Mouse (Mus musculus) cerebellum, adult 2 months (tissue): Measurements from ENCODE around the gene Slc25a19. TPM values are rescaled to one million over a fixed set of nuclear protein-coding genes. Genes with fewer than 3 reads are reported as not detected.
A peak's percentile ranks its signal among the peaks of the same experiment; 100 is the strongest.

Experiments
- DNase-seq, 2 experiments: peaks; one replicate each; pipeline ENCODE4 v3.0.0; 2021
- H3K27ac ChIP-seq: fragments of 200-500 bp; 2 replicates; pipeline ENCODE4 v1.5.1; 2012; ENCODE audit warnings: low read length, control low read depth, inconsistent platforms; ENCODE audit not compliant: insufficient read depth
- H3K27me3 ChIP-seq: fragments of 200-500 bp; 2 replicates; pipeline ENCODE4 v1.6.1; 2012; ENCODE audit warnings: inconsistent platforms, mild to moderate bottlenecking, low read length, moderate library complexity; ENCODE audit not compliant: control insufficient read depth, insufficient read depth
- H3K4me1 ChIP-seq: fragments of 200-500 bp; 2 replicates; pipeline ENCODE4 v1.6.1; 2011; ENCODE audit warnings: low read length; ENCODE audit not compliant: control insufficient read depth, insufficient read depth
- H3K4me3 ChIP-seq: fragments of 200-500 bp; replicated peaks from 2 replicates; pipeline ENCODE3; 2011; ENCODE audit warnings: mild to moderate bottlenecking, low read depth, low read length, control low read depth; ENCODE audit not compliant: insufficient read depth
- CTCF ChIP-seq: fragments of 200-500 bp; IDR thresholded peaks from 2 replicates; pipeline ENCODE4 v1.5.1; 2011; ENCODE audit warnings: low read depth, mild to moderate bottlenecking, control low read depth, low read length, moderate library complexity, borderline replicate concordance; ENCODE audit not compliant: insufficient read depth
- POLR2A ChIP-seq: fragments of 200-500 bp; IDR thresholded peaks from 2 replicates; pipeline ENCODE4 v1.6.1; 2011; ENCODE audit warnings: low read length, control low read depth, borderline replicate concordance; ENCODE audit not compliant: insufficient read depth
- WGBS: fragments of 180-500 bp; shearing (Covaris S2); methylation state at CpG from one replicate; pipeline ENCODE4 v1.1.7; 2018; 5-methylcytosine and 5-hydroxymethylcytosine counted together
- polyA plus RNA-seq: library from polyadenylated mRNA; depleted of rRNA; stranded (reverse); fragments of >200 nt; gene quantifications from 2 replicates; pipeline ENCODE4 v1.2.3, GENCODE M21; 2012; rRNA removed

Slc25a19 gene
- polyA plus RNA-seq: 115 and 123 TPM in 2 replicates

DNA sequence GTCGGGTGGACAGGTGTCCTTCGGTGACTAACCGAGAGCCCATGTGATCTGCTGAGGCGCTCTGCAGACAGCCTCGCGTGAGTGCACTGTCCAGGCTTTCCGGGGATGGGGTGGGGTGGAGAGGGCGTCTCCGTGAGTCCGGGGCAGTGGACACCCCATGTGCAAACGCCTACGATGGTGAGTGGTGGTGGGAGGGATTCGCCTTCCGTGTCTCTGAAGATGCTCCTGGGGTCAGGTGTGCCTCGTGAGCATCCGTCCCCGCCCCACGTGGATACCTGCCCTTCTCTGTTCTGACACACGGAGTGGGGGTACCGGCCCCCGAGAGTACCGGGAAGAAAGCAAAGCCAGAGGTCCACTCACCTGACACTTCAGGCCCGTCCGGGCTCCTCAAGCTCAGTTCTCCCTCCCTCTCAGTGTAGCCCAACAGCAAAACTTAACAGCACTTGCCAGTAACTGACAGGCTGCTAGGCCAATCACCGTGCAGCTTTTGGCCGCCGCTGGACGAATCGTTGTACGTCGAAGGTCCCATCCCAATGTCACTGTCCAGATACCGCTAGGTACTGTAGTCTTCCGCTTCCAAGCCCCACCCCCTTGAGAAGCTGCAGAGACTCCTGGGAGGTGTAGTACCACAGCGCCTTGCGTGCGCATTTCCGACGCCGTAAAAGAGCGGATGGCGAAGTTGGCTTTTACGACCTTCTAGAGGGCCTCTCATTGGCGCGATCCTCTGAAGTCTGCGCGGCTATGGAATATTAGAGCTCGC lies at the start of gene Slc25a19:
Gene Slc25a19 (minus strand): TSS at position 591 of the 760 bp plus-strand sequence.
- TF ChIP-seq CTCF: no peak
- peak; percentile 82 for TF ChIP-seq POLR2A
- Histone ChIP-seq H3K4me1 (no peaks in the 10 kb centered on the region; the same call in 1 of the 2 replicates), H3K27ac (peak within 1 kb of the TSS; percentile 9; the same call in 1 of the 2 replicates), H3K27me3 (no peaks in the 10 kb centered on the region), H3K4me3 (peak within 1 kb of the TSS; percentile 80)
- DNase-seq: peak; percentile 99 to 100
- 1% methylated on average over 47 of the region's 47 CpGs for WGBS

DNA sequence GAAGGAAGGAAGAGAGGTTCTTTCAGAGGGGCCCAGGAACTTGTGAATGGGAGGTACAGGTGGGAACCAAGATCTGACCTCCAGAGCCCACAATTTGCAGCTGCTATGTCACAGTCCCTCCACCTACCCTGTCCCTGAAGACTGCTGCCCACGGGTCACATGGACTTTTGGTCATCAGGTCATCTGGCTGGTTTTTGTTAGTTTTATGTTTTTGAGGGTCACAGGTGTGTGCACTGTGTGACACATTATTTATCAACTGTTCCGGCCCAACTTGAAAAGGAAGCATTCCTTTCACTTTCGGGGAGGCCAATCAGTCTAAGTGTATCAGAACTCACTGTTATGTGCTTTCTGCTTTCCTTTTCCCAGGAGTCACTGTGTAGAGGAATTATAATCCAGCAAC lies 49.4 kb upstream of the Slc25a19 start:
- no peaks in the 10 kb centered on the region for H3K27me3 ChIP-seq
- 89% methylated on average over 3 of the region's 3 CpGs for WGBS

DNA sequence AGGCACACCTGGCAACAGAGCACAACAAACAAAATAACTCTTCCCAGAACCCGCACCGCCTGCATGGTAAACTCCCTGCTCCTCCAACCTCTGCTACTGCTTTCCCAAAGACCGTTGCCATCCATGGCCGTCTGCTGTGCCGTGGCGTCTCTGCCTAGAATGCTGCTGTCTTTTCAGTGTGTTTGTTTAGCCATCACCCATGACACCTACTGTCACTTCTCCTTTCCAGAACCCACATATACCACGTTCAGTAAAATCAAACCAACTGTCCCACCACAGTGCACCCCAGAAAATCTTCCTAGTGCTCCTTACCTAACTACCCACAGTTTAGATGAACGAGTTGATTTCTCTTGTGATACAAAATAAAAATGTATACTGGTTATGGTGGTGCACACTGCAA lies 48.6 kb upstream of the Slc25a19 start:
- DNase-seq: no peak
- Histone ChIP-seq H3K27ac (no peak overlapping the region), H3K4me3 (no peak overlapping the region), H3K27me3 (no peaks in the 10 kb centered on the region), H3K4me1 (peaks cover 32% of the 10 kb centered on the region)
- WGBS: 81% methylated on average over 8 of the region's 8 CpGs
- TF ChIP-seq POLR2A (no peak), CTCF (no peak)

More for the DNA sequence above, 49.4 kb upstream of the Slc25a19 start:
- Histone ChIP-seq H3K27ac (no peak overlapping the region; the same call in 1 of the 2 replicates), H3K4me1 (peaks cover 29% of the 10 kb centered on the region), H3K4me3 (no peak overlapping the region)
- no peak for TF ChIP-seq CTCF
- TF ChIP-seq POLR2A: no peak
- DNase-seq: no peak

DNA sequence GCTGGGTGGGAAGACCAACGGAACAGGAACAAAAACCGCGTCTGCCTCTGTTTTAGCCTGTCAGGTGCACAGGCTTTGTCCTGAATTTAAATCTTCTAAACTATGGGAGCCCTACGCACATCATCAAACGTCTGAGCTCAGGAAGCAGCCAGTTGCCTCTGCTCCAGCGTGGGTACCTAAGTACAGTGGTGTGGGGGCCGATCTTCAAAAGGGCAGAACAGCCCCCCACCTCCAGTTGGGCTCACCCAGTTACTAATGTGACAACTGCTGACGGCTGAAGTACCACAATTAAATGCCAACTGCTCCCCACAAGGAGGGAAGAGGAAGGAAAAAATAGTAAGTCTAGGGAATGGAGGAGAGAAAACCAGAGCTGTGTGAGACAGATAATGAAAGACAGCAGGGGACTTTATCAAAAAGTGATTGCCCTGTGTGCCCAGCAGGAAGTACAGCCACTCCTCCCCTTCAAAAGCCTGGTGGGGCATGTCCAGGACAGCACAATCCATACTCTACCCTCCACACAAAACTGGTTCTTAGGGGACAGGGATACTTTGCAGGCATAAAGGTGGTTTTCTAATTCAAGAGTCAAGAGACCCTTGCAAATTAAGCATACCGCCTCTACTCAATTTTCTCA lies 46.3 kb upstream of the Slc25a19 start:
- TF ChIP-seq CTCF (no peak), POLR2A (no peak)
- Histone ChIP-seq H3K4me1 (peaks cover 48% of the 10 kb centered on the region), H3K4me3 (no peak overlapping the region), H3K27ac (peak overlapping the region; percentile 96), H3K27me3 (no peaks in the 10 kb centered on the region)
- 17% methylated on average over 9 of the region's 9 CpGs for WGBS
- DNase-seq: peak; percentile 58 to 64

DNA sequence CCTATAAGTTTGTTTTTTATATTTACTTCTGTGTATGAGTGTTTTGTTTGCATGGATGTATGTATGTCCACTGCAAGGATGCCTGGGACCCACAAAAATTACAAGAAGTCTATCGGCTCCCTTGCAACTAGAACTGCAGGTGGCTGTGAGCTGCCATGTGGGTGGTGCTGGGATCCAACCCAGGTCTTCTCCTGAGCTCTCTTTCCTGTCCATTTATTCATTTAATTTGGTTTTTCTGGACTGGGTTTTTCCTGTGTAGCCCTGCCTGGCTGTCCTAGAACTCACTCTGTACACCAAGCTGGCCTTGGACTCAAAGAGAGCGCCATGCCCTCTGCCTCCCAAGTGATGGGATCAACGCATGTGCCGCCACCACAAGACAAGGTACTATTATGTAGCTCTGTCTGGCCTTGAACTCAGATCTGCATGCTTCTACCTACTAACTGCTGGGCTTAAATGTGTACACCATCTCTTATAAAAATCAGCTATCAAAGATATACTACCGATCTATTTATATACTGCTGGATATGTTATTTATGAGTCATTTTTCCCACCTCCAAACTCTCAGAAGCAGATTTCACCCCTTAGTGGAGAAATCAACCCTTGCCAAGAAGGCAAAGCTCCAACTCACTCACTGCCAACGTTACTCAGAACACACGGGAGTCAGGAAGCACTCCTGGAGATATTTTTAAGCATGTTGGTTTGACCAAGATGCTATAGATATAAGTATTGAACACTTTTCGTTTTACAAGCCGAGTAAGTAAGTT lies 45.6 kb upstream of the Slc25a19 start:
- H3K4me3 ChIP-seq: no peak overlapping the region
- WGBS: 17% methylated on average over 9 of the region's 9 CpGs
- peak overlapping the region; percentile 96 for H3K27ac ChIP-seq
- no peak for TF ChIP-seq CTCF
- TF ChIP-seq POLR2A: no peak
- DNase-seq: peak; percentile 78 to 90
- H3K27me3 ChIP-seq: no peaks in the 10 kb centered on the region
- H3K4me1 ChIP-seq: peaks cover 53% of the 10 kb centered on the region

DNA sequence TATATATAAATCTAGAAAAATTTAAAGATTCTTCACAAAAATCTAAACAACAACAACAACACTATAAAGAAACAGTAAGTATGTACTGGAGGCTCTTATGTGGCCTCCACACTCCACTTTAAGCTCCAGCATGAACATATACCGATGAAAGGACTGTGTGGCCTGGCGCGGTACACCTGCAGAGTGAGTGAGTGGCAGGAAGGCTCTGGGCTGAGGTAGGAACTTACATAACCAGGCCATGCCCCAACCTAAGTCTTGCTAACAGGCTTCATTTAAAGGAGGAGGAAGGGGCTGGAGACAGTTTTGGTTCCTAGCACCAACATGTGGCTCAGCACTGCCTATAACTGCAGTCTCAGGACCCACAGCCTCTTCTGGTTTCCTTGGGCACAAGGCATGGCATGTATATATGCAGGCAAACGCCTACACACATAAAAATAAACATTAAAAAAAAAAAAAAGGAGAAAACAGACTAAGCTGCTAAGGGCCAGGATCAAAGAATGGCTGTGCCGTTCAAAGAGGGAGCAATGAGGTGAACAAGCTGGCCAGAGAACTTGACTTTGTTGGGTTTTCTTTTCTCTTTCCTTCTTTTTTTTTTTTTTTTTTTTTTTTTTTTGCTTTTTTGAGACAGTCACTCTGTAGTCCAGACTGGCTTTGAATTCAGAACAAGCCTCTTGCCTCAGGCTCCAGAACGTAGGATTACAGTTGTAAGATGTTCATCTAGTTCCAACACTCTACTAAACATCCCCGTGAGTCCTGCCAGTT lies 44.3 kb upstream of the Slc25a19 start:
- Histone ChIP-seq H3K4me3 (no peak overlapping the region), H3K27ac (peak overlapping the region; percentile 96)
- 52% methylated on average over 7 of the region's 7 CpGs for WGBS

DNA sequence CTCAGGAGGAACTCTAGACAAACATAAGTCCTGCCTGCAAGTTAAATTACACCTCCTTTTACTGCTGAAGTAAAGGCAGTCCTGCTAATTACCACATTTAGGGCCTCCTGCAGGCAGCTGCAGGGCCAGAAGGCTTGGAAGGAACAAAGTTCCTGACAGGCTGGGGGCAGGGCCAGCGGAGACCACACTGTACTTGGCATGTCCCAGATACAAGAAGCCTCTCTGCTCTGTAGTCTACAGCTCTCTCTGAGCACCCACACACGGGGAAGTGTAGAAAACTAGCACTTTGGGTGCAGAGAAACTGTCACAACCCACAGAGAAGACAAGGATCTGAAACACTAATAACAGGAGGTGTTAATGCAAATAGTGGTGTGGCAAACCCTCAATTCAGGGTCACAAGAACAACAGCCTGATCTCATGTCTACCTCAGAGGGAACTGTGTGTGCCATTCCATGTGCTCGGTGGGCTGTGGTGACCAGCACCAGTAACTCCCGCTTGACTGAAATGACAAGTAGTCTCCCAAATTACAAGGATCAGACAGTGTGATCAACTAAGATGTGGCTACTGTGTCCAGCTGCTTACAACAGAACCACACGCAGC lies 42.5 kb upstream of the Slc25a19 start:
- Histone ChIP-seq H3K27ac (peak overlapping the region; percentile 9; the same call in 1 of the 2 replicates), H3K4me1 (peaks cover 55% of the 10 kb centered on the region), H3K27me3 (no peaks in the 10 kb centered on the region), H3K4me3 (no peak overlapping the region)
- TF ChIP-seq CTCF (no peak), POLR2A (no peak)
- WGBS: 21% methylated on average over 5 of the region's 5 CpGs
- peak; percentile 44 to 55 for DNase-seq

More for the DNA sequence above, 44.3 kb upstream of the Slc25a19 start:
- TF ChIP-seq POLR2A: no peak
- TF ChIP-seq CTCF: no peak
- Histone ChIP-seq H3K27me3 (no peaks in the 10 kb centered on the region), H3K4me1 (peaks cover 60% of the 10 kb centered on the region)
- peak in 1 of 2 experiments; percentile 36 for DNase-seq
